Mouse (Mus musculus) megakaryocyte, embryonic 14.5 days (primary cell): ENCODE data around the gene Ptpn13.

Experiments used
- FLI1 ChIP-seq: IDR thresholded peaks from 2 replicates; pipeline ENCODE4 v1.6.1; 2012; ENCODE audit warnings: low read length, inconsistent platforms, mixed read lengths
- GATA1 ChIP-seq: IDR thresholded peaks from 3 replicates; pipeline ENCODE4 v1.6.1; 2012; ENCODE audit warnings: mixed read lengths, low read length, inconsistent platforms, borderline replicate concordance

DNA sequence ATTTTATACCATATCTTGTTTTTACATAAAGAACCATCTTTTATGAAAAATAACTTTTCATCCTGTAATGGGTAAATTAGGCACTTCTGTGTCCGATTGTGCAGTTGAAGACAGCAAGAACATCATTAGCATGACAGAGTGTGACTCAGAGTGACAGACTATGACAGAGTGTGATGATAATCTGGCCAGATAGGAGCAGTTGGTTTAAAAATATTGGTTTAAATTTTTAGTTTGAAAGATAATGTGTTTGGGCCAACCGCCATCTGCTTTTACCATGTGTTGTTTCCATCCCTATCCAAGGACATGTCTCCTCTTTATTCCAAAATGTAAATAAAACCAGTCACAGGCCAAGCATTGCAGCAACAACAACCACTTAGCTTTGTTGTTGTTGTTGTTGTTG is 72.5 kb downstream of the Ptpn13 start:
- TF ChIP-seq FLI1: no peak
- TF ChIP-seq GATA1: no peak
